Mouse (Mus musculus): ENCODE measurements around the gene Sgce. TPM values are rescaled to one million over a fixed set of nuclear protein-coding genes. Genes with fewer than 3 reads are reported as not detected.
"Not testable (repeated sequence)": the region's sequence is repeated elsewhere in the genome, so short reads cannot be mapped to it uniquely, and the experiment has no call there.

Sgce gene
- 10 to 100 TPM; 70.9 to 72.3 TPM for total RNA-seq (2021)
- long read RNA-seq, experiment 1, transcript Sgce-205 (11 exons, 1,696 nt) = major isoform, 30 of 39 reads
- long read RNA-seq, experiment 1, transcript Sgce-202 (10 exons, 1,547 nt) = minor isoform, 5 of 39 reads
- long read RNA-seq, experiment 1, partial matches to known transcripts = 1 of 39 reads
- long read RNA-seq, experiment 1, other reads (novel, unspliced or antisense) = 2 of 39 reads
- long read RNA-seq, experiment 2, transcript Sgce-205 (11 exons, 1,696 nt) = major isoform, 70 of 89 reads
- long read RNA-seq, experiment 2, partial matches to known transcripts = 3 of 89 reads
- long read RNA-seq, experiment 2, other reads (novel, unspliced or antisense) = 10 of 89 reads

- DNase-seq (ENCODE audit: low spot score in 2 of 2) = peak; percentile 80 to 86
These were observed at the start of gene Sgce, which contains the start of gene Peg10 for GRCm38 (mm10) chr6:4746696-4747439. Gene Sgce, minus strand, starts transcription at chr6:4747207. Gene Peg10, plus strand, starts transcription at chr6:4747306.

GRCm38 (mm10) chr6:4796281-4796680 is 49.3 kb upstream of the Sgce start:
- no peak for DNase-seq (ENCODE audit: low spot score in 2 of 2)

DNA sequence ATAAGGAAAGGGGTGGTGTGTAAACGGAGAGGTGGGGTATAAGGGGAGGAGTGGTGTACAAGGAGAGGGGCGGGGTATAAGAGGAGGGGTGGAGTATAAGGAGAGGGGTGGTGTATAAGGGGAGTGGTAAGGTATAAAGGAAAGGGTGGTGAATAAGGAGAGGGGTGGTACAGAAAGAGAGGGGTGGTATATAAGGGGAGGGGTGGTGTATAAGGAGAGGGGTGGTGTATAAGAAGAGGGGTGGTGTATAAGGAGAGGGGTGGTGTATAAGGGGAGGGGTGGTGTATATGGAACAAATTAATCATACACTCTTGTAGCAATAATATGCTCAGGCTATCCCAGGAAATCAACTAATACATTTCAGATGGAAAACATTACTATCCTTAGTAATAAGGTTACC is 15.2 kb upstream of the Sgce start:
- no peak for DNase-seq (ENCODE audit: low spot score in 2 of 2)

DNA sequence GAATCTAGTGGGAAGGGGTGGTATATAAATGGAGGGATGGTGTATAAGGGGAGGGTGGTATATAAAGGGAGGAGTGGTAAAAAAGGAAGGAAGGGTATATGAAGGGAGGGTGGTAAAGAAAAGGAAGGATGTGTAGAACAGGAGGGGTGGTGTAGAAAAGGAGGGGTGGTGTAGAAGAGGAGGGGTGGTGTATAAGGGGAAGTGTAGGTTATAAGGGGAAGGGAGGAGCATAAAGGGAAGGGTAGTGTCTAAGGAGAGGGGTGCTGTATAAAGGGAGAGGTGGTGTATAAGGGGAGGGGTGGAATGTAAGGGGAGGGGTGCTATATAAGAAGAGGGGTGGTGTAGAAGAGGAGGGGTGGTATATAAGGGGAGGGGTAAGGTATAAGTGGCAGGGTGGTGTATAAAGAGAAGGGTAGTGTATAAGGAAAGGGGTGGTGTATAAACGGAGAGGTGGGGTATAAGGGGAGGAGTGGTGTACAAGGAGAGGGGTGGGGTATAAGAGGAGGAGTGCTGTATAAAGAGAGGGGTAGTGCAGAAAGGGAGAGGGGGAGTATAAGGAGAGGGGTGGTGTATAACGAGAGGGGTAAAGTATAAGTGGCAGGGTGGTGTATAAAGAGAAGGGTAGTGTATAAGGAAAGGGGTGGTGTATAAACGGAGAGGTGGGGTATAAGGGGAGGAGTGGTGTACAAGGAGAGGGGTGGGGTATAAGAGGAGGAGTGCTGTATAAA is 14.6 kb upstream of the Sgce start:
- DNase-seq (ENCODE audit: low spot score in 2 of 2) = not testable (repeated sequence)

- DNase-seq (ENCODE audit: low spot score in 2 of 2) = no peak
These were observed 7.9 kb upstream of the Sgce start for GRCm38 (mm10) chr6:4754886-4755285.

GRCm38 (mm10) chr6:4754286-4754685 is 7.3 kb upstream of the Sgce start:
- no peak for DNase-seq (ENCODE audit: low spot score in 2 of 2)

DNA sequence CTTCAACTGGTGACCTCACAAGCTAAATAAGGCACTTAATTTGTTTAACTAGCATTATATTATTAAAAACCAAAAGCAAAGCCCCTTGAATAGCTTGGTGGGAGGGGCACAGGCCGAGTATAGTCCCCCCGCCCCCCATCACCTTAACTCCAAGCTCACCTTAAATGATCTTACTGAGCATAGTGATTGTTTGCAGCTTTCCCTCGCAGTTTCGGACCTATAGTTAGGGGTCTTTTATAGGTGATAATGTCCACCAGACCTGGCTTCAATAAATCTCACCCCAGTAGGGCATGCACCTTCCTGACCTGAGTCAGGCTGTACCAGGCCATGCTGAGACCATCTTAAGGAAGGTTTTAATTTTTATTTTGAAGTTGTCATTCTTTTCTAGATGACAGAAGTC is 4.3 kb upstream of the Sgce start:
- no peak for DNase-seq (ENCODE audit: low spot score in 2 of 2)

DNA sequence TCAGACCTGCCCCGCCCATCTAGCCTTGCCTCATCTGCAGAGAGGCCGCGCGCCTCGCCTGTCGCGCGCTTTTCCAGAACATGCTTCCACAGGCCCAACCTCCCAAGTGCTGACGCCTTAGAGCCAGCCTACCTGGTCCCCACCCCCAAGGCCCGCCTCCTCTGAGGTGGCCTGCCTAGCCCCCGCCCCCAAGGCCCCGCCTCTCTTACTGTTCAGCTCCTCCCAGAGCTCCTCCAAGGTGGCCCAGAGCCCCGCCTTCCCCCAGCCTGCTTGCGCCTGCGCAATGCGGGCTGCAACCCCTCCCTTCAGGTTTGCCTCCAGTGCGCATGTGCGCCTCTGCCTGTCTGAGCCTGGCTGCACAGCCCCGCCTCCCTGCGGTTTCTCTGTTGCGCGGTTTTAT is 2.1 kb upstream of the Sgce start:
- DNase-seq (ENCODE audit: low spot score in 2 of 2) = peak; percentile 91

- DNase-seq (ENCODE audit: low spot score in 2 of 2) = peak; percentile 44 to 45
These were observed 1.5 kb upstream of the Sgce start for GRCm38 (mm10) chr6:4748506-4748961.

- no peak for DNase-seq (ENCODE audit: low spot score in 2 of 2)
These were observed 884 bp upstream of the Sgce start for GRCm38 (mm10) chr6:4747677-4748505.

DNA sequence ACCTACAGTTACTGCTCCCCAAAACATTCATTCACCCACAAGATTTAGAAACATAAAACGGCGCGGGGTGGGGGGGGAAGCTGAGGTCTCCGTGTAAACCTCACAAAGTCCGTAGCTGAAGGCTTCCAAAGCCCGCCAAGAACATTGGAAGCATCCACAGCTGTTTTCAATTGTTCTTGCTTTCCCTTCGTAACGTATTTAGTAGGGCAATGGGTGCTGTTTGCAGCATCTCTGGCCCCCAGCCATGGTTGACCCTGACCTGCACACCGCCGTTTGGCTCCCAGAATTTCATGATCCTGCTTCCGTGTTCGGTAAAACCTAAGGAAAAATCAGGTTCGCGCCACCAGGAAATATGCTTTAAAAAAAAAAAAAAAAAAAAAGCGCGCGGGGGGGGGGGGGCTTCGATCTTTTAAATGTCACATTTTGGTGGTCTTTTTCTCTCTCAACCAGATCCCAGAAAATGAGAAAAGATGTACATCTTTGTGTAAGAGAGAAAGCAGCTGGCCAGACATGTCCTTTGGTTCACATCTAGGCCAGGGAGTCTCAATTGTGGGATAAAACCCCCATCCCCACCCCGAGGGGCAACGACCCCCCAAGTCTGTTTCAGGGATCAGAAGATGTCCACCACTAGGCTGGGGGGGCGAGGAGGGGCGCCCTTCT is 841 bp downstream of the Sgce start:
- no peak for DNase-seq (ENCODE audit: low spot score in 2 of 2)

GRCm38 (mm10) chr6:4740511-4740910 is 6.5 kb downstream of the Sgce start:
- no peak for DNase-seq (ENCODE audit: low spot score in 2 of 2)

DNA sequence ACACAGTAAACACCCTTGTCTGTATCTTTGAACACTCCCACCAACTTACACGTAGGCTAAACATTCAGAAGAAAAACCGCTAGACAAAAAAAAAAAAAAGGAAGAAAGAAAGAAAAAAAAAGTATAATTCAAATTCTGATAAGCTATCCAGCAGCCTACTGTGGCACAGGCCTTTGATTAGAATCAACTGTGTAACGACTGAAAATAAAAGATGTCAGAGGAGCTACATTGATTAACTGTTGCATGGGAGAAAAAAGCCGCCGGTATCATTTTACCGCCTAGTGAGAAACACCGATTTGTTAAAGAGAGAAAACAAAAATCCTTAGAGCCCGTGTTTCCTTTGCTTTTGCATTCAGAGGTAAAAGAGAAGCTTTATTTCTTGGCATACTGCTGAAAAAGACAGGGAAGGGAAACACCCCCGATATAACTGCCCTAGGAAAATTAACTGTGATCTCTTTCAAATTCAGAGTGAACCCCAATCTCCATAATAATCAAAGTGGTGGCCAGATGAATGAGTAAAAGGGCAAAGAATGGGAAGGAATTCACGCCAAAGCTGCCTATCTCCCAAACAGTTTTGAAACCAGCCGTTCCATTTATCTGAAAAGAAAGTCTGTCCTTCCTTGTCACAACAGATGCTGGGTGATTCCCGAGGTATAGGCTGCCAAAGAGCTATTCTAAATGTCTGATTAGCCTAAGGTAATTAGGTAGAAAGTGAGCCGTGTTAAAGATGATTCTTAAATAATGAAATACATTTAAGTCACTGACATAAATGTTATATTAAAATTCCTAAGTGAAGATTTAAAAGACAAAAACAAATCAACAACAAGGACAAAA is 7.3 kb downstream of the Sgce start:
- DNase-seq (ENCODE audit: low spot score in 2 of 2) = no peak

DNA sequence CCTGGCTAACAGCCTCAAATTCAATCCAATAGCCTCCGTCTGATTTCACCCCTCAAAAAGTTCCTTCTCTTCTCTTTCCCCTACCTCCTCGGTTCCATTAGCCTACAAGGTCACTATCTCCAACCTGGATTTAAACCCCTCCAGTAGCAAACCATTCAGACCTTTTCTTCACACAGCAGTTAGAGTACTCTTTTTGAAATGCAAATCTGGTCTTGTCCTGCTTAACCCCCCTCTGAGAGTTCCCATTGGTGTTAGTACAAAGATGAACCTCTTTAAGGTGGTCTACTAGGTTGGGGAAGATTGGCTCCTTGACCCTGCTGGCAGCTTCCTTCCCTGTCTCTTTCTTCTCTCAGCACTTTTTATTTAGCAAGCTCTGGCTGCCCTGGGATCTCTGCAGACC is 8.3 kb downstream of the Sgce start:
- DNase-seq (ENCODE audit: low spot score in 2 of 2) = no peak

DNA sequence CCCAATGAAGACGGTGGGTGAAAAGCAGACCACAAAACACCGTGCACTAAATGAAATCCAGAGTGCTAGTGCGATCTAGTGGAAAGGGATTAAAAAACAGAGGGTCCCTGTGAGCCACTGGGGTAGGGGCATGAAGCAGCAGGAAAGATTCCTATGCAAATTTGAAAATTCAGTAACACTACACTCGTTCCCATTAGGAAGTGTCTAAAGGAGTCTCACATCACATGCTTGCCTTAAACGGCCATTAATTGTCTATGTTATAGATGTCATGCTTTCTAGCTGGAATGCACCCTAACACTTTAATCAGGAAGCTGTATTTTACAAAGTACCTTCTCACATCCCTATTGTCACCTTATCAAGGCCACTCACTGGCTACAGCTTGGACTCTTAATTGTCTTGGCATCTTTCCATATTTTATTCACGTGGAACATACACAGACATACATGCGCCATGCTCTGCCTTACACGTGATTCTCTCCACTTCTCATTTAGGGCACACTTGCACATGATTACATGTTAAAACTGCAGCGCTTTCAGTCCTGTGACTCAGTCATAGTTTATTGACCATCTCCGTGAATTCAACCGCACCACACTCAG is 8.9 kb downstream of the Sgce start:
- no peak for DNase-seq (ENCODE audit: low spot score in 2 of 2)

GRCm38 (mm10) chr6:4736372-4736771 is 10.6 kb downstream of the Sgce start:
- no peak for DNase-seq (ENCODE audit: low spot score in 2 of 2)

DNA sequence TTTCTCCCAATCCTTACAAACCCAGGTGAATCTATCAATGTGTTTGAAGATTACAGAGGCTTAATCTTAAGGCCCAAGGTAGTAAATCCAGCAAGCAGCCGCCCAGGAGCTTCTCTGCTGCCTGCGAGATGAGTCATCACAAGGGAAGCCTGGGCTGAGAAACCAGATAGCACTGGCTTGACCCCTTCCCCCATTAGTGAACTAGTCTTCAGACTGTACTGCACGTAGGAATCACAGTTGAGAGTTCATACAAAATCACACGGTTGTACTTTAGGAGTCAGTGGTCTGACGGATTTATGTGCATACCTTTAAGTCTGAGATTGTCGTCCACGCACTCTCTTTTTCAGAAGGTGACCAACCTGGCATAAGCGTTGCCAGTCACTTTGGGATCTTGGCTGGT is 13.8 kb downstream of the Sgce start:
- DNase-seq (ENCODE audit: low spot score in 2 of 2) = no peak

DNA sequence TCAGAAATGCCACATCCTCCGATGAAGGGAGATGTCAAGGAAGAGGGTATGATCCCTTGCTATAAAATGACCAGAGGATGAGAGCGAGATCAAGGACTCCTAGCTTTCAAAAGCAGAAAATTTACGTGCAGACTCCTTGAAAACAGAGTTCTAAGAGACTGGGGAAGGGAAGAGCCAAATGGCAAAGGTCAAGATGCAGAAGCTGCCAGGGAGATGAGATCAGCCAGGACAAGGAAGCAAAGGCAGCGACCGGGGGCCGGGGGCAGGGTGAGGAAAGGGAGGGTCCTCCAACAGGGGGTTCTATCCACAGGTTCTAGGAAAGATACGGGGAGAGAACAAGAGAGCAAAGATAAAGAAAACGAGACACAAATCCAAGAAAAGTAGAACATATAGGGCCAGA is 15.3 kb downstream of the Sgce start:
- DNase-seq (ENCODE audit: low spot score in 2 of 2) = no peak

DNA sequence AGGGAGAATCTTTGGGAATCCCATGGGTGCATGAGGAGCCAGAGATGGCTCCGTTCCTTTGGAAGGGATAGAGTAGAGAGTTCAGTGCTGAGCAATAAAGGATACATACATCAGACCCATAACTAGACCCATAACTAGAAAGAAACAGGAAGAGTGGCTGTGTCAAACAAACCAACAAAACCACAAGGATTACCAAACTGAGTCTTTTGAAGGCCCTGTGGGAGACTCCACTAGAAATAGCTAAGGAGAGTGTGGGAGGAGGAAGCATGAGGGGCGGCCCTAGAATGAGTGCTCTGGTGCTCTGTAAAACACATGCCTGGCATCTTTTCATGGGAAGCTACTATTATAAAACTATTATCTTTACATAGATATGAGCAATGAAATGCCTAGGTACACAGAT is 18.7 kb downstream of the Sgce start:
- DNase-seq (ENCODE audit: low spot score in 2 of 2) = no peak
